Mouse (Mus musculus) cerebellum, postnatal 4 days (tissue): Measurements from ENCODE around the gene Rab26.

Experiments used
- DNase-seq, 2 experiments: peaks; one replicate each; pipeline ENCODE4 v3.0.0; 2022; ENCODE audit warnings: low spot score in 2 of 2, mixed read lengths in 1 of 2

Rab26 gene

GRCm38 (mm10) chr17:24534160-24534718, at the start of gene Rab26:
TSS of gene Rab26 (minus strand) at chr17:24534210.
- no peak for DNase-seq

- DNase-seq, result no peak
Measured at GRCm38 (mm10) chr17:24580287-24580686, 46.3 kb upstream of the Rab26 start.

- DNase-seq, result no peak
Measured at GRCm38 (mm10) chr17:24579532-24579931, 45.5 kb upstream of the Rab26 start.

- DNase-seq, result no peak
Measured at GRCm38 (mm10) chr17:24573811-24574210, 39.8 kb upstream of the Rab26 start.

GRCm38 (mm10) chr17:24572651-24573245, 38.7 kb upstream of the Rab26 start:
- DNase-seq, result no peak

GRCm38 (mm10) chr17:24569837-24570236, 35.8 kb upstream of the Rab26 start:
- DNase-seq, result no peak

GRCm38 (mm10) chr17:24567034-24567779, 33.2 kb upstream of the Rab26 start:
- no peak for DNase-seq

- DNase-seq, result no peak
Measured at GRCm38 (mm10) chr17:24565792-24566191, 31.8 kb upstream of the Rab26 start.

GRCm38 (mm10) chr17:24565092-24565491, 31.1 kb upstream of the Rab26 start:
- DNase-seq, result no peak

- DNase-seq, result no peak
Measured at GRCm38 (mm10) chr17:24564422-24564821, 30.4 kb upstream of the Rab26 start.

- DNase-seq, result no peak
Measured at GRCm38 (mm10) chr17:24563638-24564037, 29.6 kb upstream of the Rab26 start.

- DNase-seq, result no peak
Measured at GRCm38 (mm10) chr17:24561592-24561991, 27.6 kb upstream of the Rab26 start.

- no peak for DNase-seq
Measured at GRCm38 (mm10) chr17:24560301-24561028, 26.5 kb upstream of the Rab26 start.

GRCm38 (mm10) chr17:24559146-24559545, 25.1 kb upstream of the Rab26 start:
- DNase-seq, result no peak

GRCm38 (mm10) chr17:24558600-24559099, 24.6 kb upstream of the Rab26 start:
- no peak for DNase-seq

- DNase-seq, result no peak
Measured at GRCm38 (mm10) chr17:24557091-24557490, 23.1 kb upstream of the Rab26 start.

GRCm38 (mm10) chr17:24551050-24551444, 17.0 kb upstream of the Rab26 start:
- DNase-seq, result no peak

GRCm38 (mm10) chr17:24550416-24551049, 16.5 kb upstream of the Rab26 start:
- peak; percentile 51 to 79 for DNase-seq

GRCm38 (mm10) chr17:24549618-24550415, 15.8 kb upstream of the Rab26 start, which contains the start of gene Pkd1:
TSS of gene Pkd1 (plus strand) at chr17:24549834.
- peak; percentile 95 to 97 for DNase-seq

- no peak for DNase-seq
Measured at GRCm38 (mm10) chr17:24548921-24549617, 15.1 kb upstream of the Rab26 start.
